In genomic region chr2:164701761-164702160, GRCm38 (mm10) we compare ENCODE assay signal across 27 mouse cellular contexts. TPM values are rescaled to one million over a fixed set of nuclear protein-coding genes. Genes with fewer than 3 reads are reported as not detected.
"Had no signal": no experiment of that assay in that cellular context is flagged by ENCODE, and none has a peak within 500 bp of the region (broad histone marks: within the 10 kb centered on the region; RNA-seq: fewer than 3 reads in every experiment).

No protein-coding gene starts in this region.

- H3K27me3 ChIP-seq: liver, embryonic 15.5 days; lung, embryonic 15.5 days; midbrain, embryonic 12.5 days; neural tube, embryonic 13.5 days; neural tube, embryonic 15.5 days had no signal

- H3K4me2 ChIP-seq: liver, embryonic 15.5 days; lung, embryonic 15.5 days; midbrain, embryonic 12.5 days; neural tube, embryonic 13.5 days; neural tube, embryonic 15.5 days had no signal

- H3K9me3 ChIP-seq: liver, embryonic 15.5 days; lung, embryonic 15.5 days; midbrain, embryonic 12.5 days; neural tube, embryonic 13.5 days; neural tube, embryonic 15.5 days had no signal

- H3K36me3 ChIP-seq: liver, embryonic 15.5 days; lung, embryonic 15.5 days; midbrain, embryonic 12.5 days; neural tube, embryonic 13.5 days; neural tube, embryonic 15.5 days had no signal

- H3K4me1 ChIP-seq: liver, embryonic 15.5 days; lung, embryonic 15.5 days; midbrain, embryonic 12.5 days; neural tube, embryonic 13.5 days; neural tube, embryonic 15.5 days had no signal

- H3K4me3 ChIP-seq: liver, embryonic 15.5 days; lung, embryonic 15.5 days; megakaryocyte, embryonic 14.5 days; midbrain, embryonic 12.5 days; myocyte; neural tube, embryonic 13.5 days; neural tube, embryonic 15.5 days had no signal

- DNase-seq: liver, postnatal 0 days; lung, adult 2 months; lung, postnatal 14 days; lung, postnatal 36 days; midbrain, embryonic 14.5 days; retina, postnatal 1 day; right cerebral cortex, adult 18-20 months; right cerebral cortex, postnatal 25 days; right cerebral cortex, postnatal 4 days; spleen, adult 18-20 months; thymus, adult 18-20 months; thymus, postnatal 25 days had no signal

- H3K9ac ChIP-seq: liver, embryonic 15.5 days; liver, postnatal 0 days; lung, embryonic 15.5 days; midbrain, embryonic 12.5 days; neural tube, embryonic 13.5 days; neural tube, embryonic 15.5 days had no signal

- H3K27ac ChIP-seq: liver, embryonic 15.5 days; lung, embryonic 15.5 days; macrophage; midbrain, embryonic 12.5 days; neural tube, embryonic 13.5 days; neural tube, embryonic 15.5 days had no signal

- ATAC-seq: liver, postnatal 0 days; lung, postnatal 0 days; midbrain, embryonic 16.5 days had no signal

RNA-seq across cellular contexts. Expression of gene Spint4, which starts 3.5 kb away (rescaled TPM):
- total RNA-seq: megakaryocyte progenitor cell, adult 5-6 weeks had no signal
- polyA plus RNA-seq: liver, embryonic 15.5 days; liver, postnatal 0 days; lung, adult 2 months; lung, embryonic 15.5 days; lung, postnatal 0 days; macrophage; midbrain, embryonic 12.5 days; midbrain, embryonic 14.5 days; midbrain, embryonic 16.5 days; myocyte; neural tube, embryonic 11.5 days; neural tube, embryonic 13.5 days; neural tube, embryonic 15.5 days; small intestine, adult 2 months; stomach, embryonic 14.5 days; stomach, embryonic 16.5 days had no signal

RNA-seq across cellular contexts. Expression of gene Spint5, which starts 13.3 kb away (rescaled TPM):
- total RNA-seq: megakaryocyte progenitor cell, adult 5-6 weeks had no signal
- polyA plus RNA-seq: liver, embryonic 15.5 days; liver, postnatal 0 days; lung, adult 2 months; lung, embryonic 15.5 days; lung, postnatal 0 days; macrophage; midbrain, embryonic 12.5 days; midbrain, embryonic 14.5 days; midbrain, embryonic 16.5 days; myocyte; neural tube, embryonic 11.5 days; neural tube, embryonic 13.5 days; neural tube, embryonic 15.5 days; small intestine, adult 2 months; stomach, embryonic 14.5 days; stomach, embryonic 16.5 days had no signal

RNA-seq across cellular contexts. Expression of gene Wfdc13, which starts 16.9 kb away (rescaled TPM):
- total RNA-seq: megakaryocyte progenitor cell, adult 5-6 weeks had no signal
- polyA plus RNA-seq: liver, embryonic 15.5 days; liver, postnatal 0 days; macrophage; midbrain, embryonic 12.5 days; midbrain, embryonic 14.5 days; midbrain, embryonic 16.5 days; neural tube, embryonic 11.5 days; neural tube, embryonic 13.5 days; neural tube, embryonic 15.5 days; small intestine, adult 2 months had no signal

RNA-seq across cellular contexts. Expression of gene Wfdc11, which starts 27.9 kb away (rescaled TPM):
- total RNA-seq: megakaryocyte progenitor cell, adult 5-6 weeks had no signal
- polyA plus RNA-seq: liver, embryonic 15.5 days; liver, postnatal 0 days; lung, adult 2 months; lung, embryonic 15.5 days; lung, postnatal 0 days; macrophage; midbrain, embryonic 12.5 days; midbrain, embryonic 14.5 days; midbrain, embryonic 16.5 days; myocyte; neural tube, embryonic 11.5 days; neural tube, embryonic 13.5 days; neural tube, embryonic 15.5 days; small intestine, adult 2 months; stomach, embryonic 14.5 days; stomach, embryonic 16.5 days had no signal

RNA-seq across cellular contexts. Expression of gene Wfdc3, which starts 44.0 kb away (rescaled TPM):
- polyA plus RNA-seq: macrophage had no signal
